Mouse (Mus musculus): Measurements from ENCODE around the gene Tlx1. TPM values are rescaled to one million over a fixed set of nuclear protein-coding genes. Genes with fewer than 3 reads are reported as not detected.

Gene Tlx1
- polyA plus RNA-seq, 1 experiment from 2014 or later, result not detected

DNA sequence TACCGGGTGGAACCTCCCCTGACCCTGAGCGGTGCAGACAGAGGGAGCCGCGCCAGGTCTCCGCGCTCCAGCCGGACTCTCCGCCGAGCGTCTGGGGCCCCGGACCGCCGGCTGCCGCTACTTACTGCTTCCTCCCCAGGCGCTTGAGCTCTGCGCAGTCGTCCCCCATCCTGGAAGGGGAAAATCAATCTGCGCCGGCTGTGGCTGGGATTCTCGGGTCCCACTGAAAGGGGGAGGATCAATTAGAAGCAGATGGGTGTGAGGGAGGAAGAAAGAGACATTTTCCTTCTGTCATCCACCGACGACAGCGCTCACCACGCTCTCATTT lies 3.5 kb downstream of the Tlx1 start:
- Histone ChIP-seq H3K27me3 (ENCODE audit: control insufficient read depth, insufficient read depth, low read length) (peaks cover 41% of the 10 kb centered on the region), H3K36me3 (ENCODE audit: control insufficient read depth, insufficient read depth, low read length) (no peaks in the 10 kb centered on the region), H3K27ac (replicated peaks) (no peak overlapping the region), H3K4me1 (replicated peaks; ENCODE audit: control insufficient read depth, insufficient read depth) (no peaks in the 10 kb centered on the region; the same call in 1 of the 2 replicates), H3K9me3 (ENCODE audit: control insufficient read depth, low read length) (no peaks in the 10 kb centered on the region), H3K9ac (ENCODE audit: low read length) (no peak overlapping the region), H3K4me2 (replicated peaks; ENCODE audit: low read depth) (no peak overlapping the region), H3K4me3 (ENCODE audit: low read depth, low read length) (peak overlapping the region; percentile 10; the same call in 1 of the 2 replicates)
- TF ChIP-seq EP300 (optimal IDR thresholded peaks at IDR 0.05), result no peak
- TF ChIP-seq CTCF (IDR thresholded peaks at IDR 0.05; ENCODE audit: low read depth), result no peak
- ATAC-seq (ENCODE audit: low FRiP score, low TSS enrichment), result no peak
- 1% methylated on average over 23 of the region's 24 CpGs for WGBS
- no peak for DNase-seq (ENCODE audit: low spot score)

DNA sequence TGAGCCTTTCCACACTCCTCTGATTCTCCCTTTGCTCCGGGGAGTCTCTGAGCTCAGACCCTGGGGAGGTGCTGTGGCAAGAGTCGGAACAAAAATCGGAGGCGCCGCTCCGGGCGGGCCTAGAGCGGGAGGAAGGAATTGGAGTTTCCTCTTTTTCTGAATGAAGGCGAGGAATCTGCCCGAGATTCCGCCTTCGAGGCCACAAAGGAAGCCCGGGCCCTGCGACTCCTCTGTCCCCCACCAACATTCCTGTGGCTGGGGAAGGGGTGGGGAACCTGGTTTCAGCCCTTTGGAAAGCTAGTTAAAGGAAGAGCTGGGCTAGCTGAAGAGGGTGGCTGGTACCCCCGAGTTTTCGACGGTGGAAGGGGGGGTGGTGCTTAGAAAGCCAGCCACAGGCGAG lies 4.0 kb downstream of the Tlx1 start:
- H3K4me3 ChIP-seq (ENCODE audit: low read depth, low read length), result no peak overlapping the region
- peaks cover 39% of the 10 kb centered on the region for H3K27me3 ChIP-seq (ENCODE audit: control insufficient read depth, insufficient read depth, low read length)
- H3K9me3 ChIP-seq (ENCODE audit: control insufficient read depth, low read length), result no peaks in the 10 kb centered on the region
- H3K4me2 ChIP-seq (replicated peaks; ENCODE audit: low read depth), result no peak overlapping the region
- no peak overlapping the region for H3K9ac ChIP-seq (ENCODE audit: low read length)
- no peaks in the 10 kb centered on the region; the same call in 1 of the 2 replicates for H3K4me1 ChIP-seq (replicated peaks; ENCODE audit: control insufficient read depth, insufficient read depth)
- no peak for DNase-seq (ENCODE audit: low spot score)
- no peak for ATAC-seq (ENCODE audit: low FRiP score, low TSS enrichment)
- TF ChIP-seq CTCF (IDR thresholded peaks at IDR 0.05; ENCODE audit: low read depth) (no peak), EP300 (optimal IDR thresholded peaks at IDR 0.05) (no peak)
- WGBS, result 2% methylated on average over 18 of the region's 18 CpGs
- no peak overlapping the region for H3K27ac ChIP-seq (replicated peaks)
- H3K36me3 ChIP-seq (ENCODE audit: control insufficient read depth, insufficient read depth, low read length), result no peaks in the 10 kb centered on the region

DNA sequence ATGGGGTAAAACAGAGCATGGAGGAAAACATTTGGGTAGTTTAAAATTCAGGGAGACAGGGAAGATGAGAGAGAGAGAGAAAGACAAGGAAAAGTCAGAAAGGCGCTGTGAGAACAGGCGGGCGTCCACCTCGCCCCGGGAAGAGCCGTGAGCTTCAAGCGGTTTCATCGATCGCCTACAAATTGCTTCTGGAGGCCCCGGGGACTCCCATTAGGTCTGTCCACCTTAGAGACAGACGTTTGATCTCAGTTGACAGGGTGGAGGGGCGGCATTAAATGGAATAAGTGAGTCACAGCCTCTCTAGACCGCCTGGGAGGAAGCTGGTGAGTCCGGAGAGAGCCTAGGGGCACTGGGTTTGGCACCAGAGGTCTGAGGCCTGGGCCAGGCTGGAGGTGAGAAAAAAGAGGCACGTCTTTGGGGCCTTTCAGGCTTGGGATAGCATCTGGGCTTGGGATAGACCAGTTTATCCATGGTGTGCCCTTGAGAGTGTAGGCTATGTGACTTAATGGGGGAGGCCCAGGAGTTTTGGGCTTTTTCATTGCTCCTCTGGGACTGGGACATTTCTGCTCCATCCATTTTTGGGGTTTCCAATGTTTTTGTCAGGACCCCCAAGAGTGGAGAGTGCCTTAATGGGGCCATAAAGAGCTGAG lies 4.8 kb downstream of the Tlx1 start:
- ATAC-seq (ENCODE audit: low FRiP score, low TSS enrichment), result no peak
- H3K4me1 ChIP-seq (replicated peaks; ENCODE audit: control insufficient read depth, insufficient read depth), result no peaks in the 10 kb centered on the region; the same call in 1 of the 2 replicates
- no peaks in the 10 kb centered on the region for H3K9me3 ChIP-seq (ENCODE audit: control insufficient read depth, low read length)
- no peak overlapping the region for H3K4me3 ChIP-seq (ENCODE audit: low read depth, low read length)
- H3K36me3 ChIP-seq (ENCODE audit: control insufficient read depth, insufficient read depth, low read length), result no peaks in the 10 kb centered on the region
- H3K9ac ChIP-seq (ENCODE audit: low read length), result no peak overlapping the region
- DNase-seq (ENCODE audit: low spot score), result no peak
- no peak overlapping the region for H3K27ac ChIP-seq (replicated peaks)
- TF ChIP-seq EP300 (optimal IDR thresholded peaks at IDR 0.05), result no peak
- 6% methylated on average over 15 of the region's 15 CpGs for WGBS
- H3K4me2 ChIP-seq (replicated peaks; ENCODE audit: low read depth), result no peak overlapping the region
- H3K27me3 ChIP-seq (ENCODE audit: control insufficient read depth, insufficient read depth, low read length), result peaks cover 37% of the 10 kb centered on the region

DNA sequence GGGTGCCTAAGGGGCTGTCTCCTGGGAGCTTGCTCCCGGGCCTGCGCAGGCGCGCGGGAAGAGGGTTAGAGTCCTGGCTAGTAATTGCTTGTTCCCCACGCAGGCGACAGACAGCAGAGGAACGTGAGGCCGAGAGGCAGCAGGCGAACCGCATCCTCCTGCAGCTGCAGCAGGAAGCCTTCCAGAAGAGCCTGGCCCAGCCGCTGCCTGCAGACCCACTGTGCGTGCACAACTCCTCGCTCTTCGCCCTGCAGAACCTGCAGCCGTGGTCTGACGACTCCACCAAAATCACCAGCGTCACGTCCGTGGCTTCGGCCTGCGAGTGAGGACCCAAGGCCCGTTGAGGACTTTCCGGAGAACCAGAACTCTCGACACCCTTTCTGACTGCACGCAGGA lies 5.3 kb downstream of the Tlx1 start:
- Histone ChIP-seq H3K27ac (replicated peaks) (no peak overlapping the region), H3K4me1 (replicated peaks; ENCODE audit: control insufficient read depth, insufficient read depth) (no peaks in the 10 kb centered on the region; the same call in 1 of the 2 replicates), H3K9ac (ENCODE audit: low read length) (no peak overlapping the region), H3K36me3 (ENCODE audit: control insufficient read depth, insufficient read depth, low read length) (no peaks in the 10 kb centered on the region), H3K27me3 (ENCODE audit: control insufficient read depth, insufficient read depth, low read length) (peaks cover 37% of the 10 kb centered on the region), H3K4me2 (replicated peaks; ENCODE audit: low read depth) (no peak overlapping the region), H3K9me3 (ENCODE audit: control insufficient read depth, low read length) (no peaks in the 10 kb centered on the region), H3K4me3 (ENCODE audit: low read depth, low read length) (no peak overlapping the region)
- TF ChIP-seq CTCF (IDR thresholded peaks at IDR 0.05; ENCODE audit: low read depth), result no peak
- no peak for TF ChIP-seq EP300 (optimal IDR thresholded peaks at IDR 0.05)
- WGBS, result 2% methylated on average over 26 of the region's 26 CpGs
- ATAC-seq (ENCODE audit: low FRiP score, low TSS enrichment), result no peak
- DNase-seq (ENCODE audit: low spot score), result no peak

DNA sequence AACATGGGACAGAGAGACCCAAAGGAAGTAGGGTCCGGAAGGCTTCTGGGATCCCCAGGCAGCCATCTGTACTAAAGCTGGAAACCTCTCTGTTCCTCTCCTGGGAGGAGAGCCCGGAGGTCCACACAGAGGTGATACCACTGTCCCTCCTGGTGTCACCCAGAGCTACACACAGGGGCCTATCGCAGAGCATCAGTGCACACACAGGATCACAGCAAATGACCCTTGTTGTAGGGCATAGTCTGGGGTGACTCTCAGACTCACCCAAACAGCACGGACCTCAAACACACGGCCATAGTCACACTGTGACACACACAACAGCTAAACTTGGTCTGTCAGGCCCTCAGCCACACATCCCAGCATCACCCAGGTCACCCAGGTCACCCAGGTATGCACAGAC lies 5.9 kb downstream of the Tlx1 start:
- H3K4me2 ChIP-seq (replicated peaks; ENCODE audit: low read depth), result no peak overlapping the region

DNA sequence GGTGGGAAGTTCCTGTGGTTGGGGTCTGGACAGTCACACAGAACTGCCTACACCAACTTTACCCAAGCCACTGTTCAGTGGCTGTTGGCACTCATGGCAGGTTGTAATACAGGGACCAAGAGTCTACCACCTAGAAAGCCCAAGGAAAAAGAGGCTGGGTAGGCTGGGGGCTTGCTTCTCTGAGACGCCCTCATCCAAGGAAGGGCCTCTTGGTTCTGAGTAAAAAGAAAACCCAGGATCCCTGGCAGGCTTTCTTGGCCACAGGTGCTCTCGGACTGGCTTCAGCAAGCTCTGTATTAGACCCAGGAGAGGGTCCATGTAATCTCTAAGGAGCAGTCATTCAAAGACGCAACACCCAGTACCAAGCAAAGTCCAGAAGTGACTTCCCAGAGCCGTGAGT lies 7.7 kb downstream of the Tlx1 start:
- 2% methylated on average over 4 of the region's 4 CpGs for WGBS
- H3K4me3 ChIP-seq (ENCODE audit: low read depth, low read length), result no peak overlapping the region
- no peak for ATAC-seq (ENCODE audit: low FRiP score, low TSS enrichment)
- no peaks in the 10 kb centered on the region for H3K36me3 ChIP-seq (ENCODE audit: control insufficient read depth, insufficient read depth, low read length)
- H3K27ac ChIP-seq (replicated peaks), result no peak overlapping the region
- H3K9me3 ChIP-seq (ENCODE audit: control insufficient read depth, low read length), result no peaks in the 10 kb centered on the region
- H3K4me2 ChIP-seq (replicated peaks; ENCODE audit: low read depth), result no peak overlapping the region
- no peak overlapping the region for H3K9ac ChIP-seq (ENCODE audit: low read length)
- TF ChIP-seq EP300 (optimal IDR thresholded peaks at IDR 0.05), result no peak
- no peak for TF ChIP-seq CTCF (IDR thresholded peaks at IDR 0.05; ENCODE audit: low read depth)
- no peak for DNase-seq (ENCODE audit: low spot score)
- H3K4me1 ChIP-seq (replicated peaks; ENCODE audit: control insufficient read depth, insufficient read depth), result no peaks in the 10 kb centered on the region
- peaks cover 22% of the 10 kb centered on the region for H3K27me3 ChIP-seq (ENCODE audit: control insufficient read depth, insufficient read depth, low read length)

More for the DNA sequence above, 5.9 kb downstream of the Tlx1 start:
- H3K9ac ChIP-seq (ENCODE audit: low read length), result no peak overlapping the region
- no peak for ATAC-seq (ENCODE audit: low FRiP score, low TSS enrichment)
- WGBS, result 6% methylated on average over 5 of the region's 5 CpGs
- no peak for DNase-seq (ENCODE audit: low spot score)
- no peak overlapping the region for H3K27ac ChIP-seq (replicated peaks)
- H3K36me3 ChIP-seq (ENCODE audit: control insufficient read depth, insufficient read depth, low read length), result no peaks in the 10 kb centered on the region
- no peaks in the 10 kb centered on the region for H3K4me1 ChIP-seq (replicated peaks; ENCODE audit: control insufficient read depth, insufficient read depth)
- H3K27me3 ChIP-seq (ENCODE audit: control insufficient read depth, insufficient read depth, low read length), result peaks cover 33% of the 10 kb centered on the region
- no peaks in the 10 kb centered on the region for H3K9me3 ChIP-seq (ENCODE audit: control insufficient read depth, low read length)
- no peak overlapping the region for H3K4me3 ChIP-seq (ENCODE audit: low read depth, low read length)
- TF ChIP-seq CTCF (IDR thresholded peaks at IDR 0.05; ENCODE audit: low read depth) (no peak), EP300 (optimal IDR thresholded peaks at IDR 0.05) (no peak)
